ENCODE assay signal across 9 mouse cellular contexts in the genomic region with DNA sequence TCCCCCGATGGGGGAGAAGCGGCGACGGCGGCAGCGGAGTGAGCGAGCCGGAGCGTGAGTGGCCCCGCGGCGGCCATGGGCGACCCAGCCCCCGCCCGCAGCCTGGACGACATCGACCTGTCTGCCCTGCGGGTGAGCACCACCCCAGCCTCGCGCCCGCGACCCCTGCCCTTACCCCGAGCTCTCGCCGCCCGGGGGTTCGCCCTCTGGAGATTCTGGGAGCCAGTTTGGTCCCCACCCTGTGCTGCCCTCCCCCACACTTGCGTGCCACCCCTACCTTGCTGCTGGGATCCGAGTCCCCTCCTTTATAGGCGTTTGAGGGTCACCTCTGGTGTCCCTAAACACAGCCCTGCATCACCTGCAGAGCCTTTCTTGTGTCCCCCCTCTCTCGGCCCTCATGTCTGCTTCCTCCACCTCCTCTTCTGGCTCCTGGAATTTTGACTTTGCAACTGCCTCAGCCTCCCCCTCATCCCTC. TPM values are rescaled to one million over a fixed set of nuclear protein-coding genes. Genes with fewer than 3 reads are reported as not detected.
DNase-seq lines count a peak whose midpoint lies in the region; ATAC-seq and TF ChIP-seq lines count a peak whose summit lies in the region.
"Had no signal": no experiment of that assay in that cellular context is flagged by ENCODE, and none has a peak within 500 bp of the region (broad histone marks: within the 10 kb centered on the region; RNA-seq: fewer than 3 reads in every experiment).

No protein-coding gene starts in this region.

- peak overlapping the region; percentile 94 for H3K4me2 ChIP-seq in hindbrain, embryonic 13.5 days
- H3K4me2 ChIP-seq in midbrain, embryonic 14.5 days (ENCODE audit: low read length) = peak overlapping the region; percentile 88

- TF ChIP-seq CTCF in kidney, adult 2 months (conservative IDR thresholded peaks at IDR 0.05; ENCODE audit: insufficient read depth, insufficient read length, low read depth, low read length) = no peak
- no peak for TF ChIP-seq CTCF in bone marrow macrophage, adult 2 months (IDR thresholded peaks at IDR 0.05; ENCODE audit: low read depth, low read length)

- WGBS in kidney, adult 2 months = 0% methylated on average over 29 of the region's 31 CpGs
- WGBS in hindbrain, embryonic 13.5 days = 0% methylated on average over 8 of the region's 31 CpGs
- 1% methylated on average over 31 of the region's 31 CpGs for WGBS in midbrain, embryonic 14.5 days

- peak overlapping the region; percentile 84 for H3K27ac ChIP-seq in kidney, adult 2 months (ENCODE audit: insufficient read depth, low read depth, low read length)
- peak overlapping the region; percentile 73 for H3K27ac ChIP-seq in bone marrow macrophage, adult 2 months (ENCODE audit: insufficient read depth, low read depth, low read length)
- peak overlapping the region; percentile 91 for H3K27ac ChIP-seq in hindbrain, embryonic 13.5 days
- H3K27ac ChIP-seq in midbrain, embryonic 14.5 days (replicated peaks; ENCODE audit: low read depth, low read length) = peak overlapping the region; percentile 84

- no peak for TF ChIP-seq POLR2A in kidney, adult 2 months (IDR thresholded peaks at IDR 0.05; ENCODE audit: low read depth, low read length)
- TF ChIP-seq POLR2A in bone marrow macrophage, adult 2 months (IDR thresholded peaks at IDR 0.05; ENCODE audit: borderline replicate concordance, low read depth, low read length) = no peak

- peak overlapping the region; percentile 92 for H3K9ac ChIP-seq in hindbrain, embryonic 13.5 days
- peak overlapping the region; percentile 88 for H3K9ac ChIP-seq in midbrain, embryonic 14.5 days (replicated peaks; ENCODE audit: low read length)

- peak overlapping the region; percentile 86 for H3K4me3 ChIP-seq in kidney, adult 2 months (ENCODE audit: insufficient read depth, low read depth, low read length)
- peak overlapping the region; percentile 68 for H3K4me3 ChIP-seq in bone marrow macrophage, adult 2 months (ENCODE audit: insufficient read depth, low read length)
- peak overlapping the region; percentile 95 for H3K4me3 ChIP-seq in hindbrain, embryonic 13.5 days
- peak overlapping the region; percentile 89 for H3K4me3 ChIP-seq in midbrain, embryonic 14.5 days (replicated peaks; ENCODE audit: low read depth, low read length)

- H3K36me3 ChIP-seq in kidney, adult 2 months (ENCODE audit: control insufficient read depth, insufficient read depth, low read length) = no peaks in the 10 kb centered on the region
- H3K36me3 ChIP-seq in hindbrain, embryonic 13.5 days = peaks cover 2% of the 10 kb centered on the region; the same call in 1 of the 2 replicates
- H3K36me3 ChIP-seq in midbrain, embryonic 14.5 days (ENCODE audit: control insufficient read depth, insufficient read depth, low read length) = no peaks in the 10 kb centered on the region

- no peaks in the 10 kb centered on the region for H3K27me3 ChIP-seq in kidney, adult 2 months (replicated peaks; ENCODE audit: control insufficient read depth, insufficient read depth, low read length)
- no peaks in the 10 kb centered on the region for H3K27me3 ChIP-seq in hindbrain, embryonic 13.5 days
- H3K27me3 ChIP-seq in midbrain, embryonic 14.5 days (ENCODE audit: control insufficient read depth, insufficient read depth, low read length) = no peaks in the 10 kb centered on the region

- peak; percentile 49 for ATAC-seq in hindbrain, embryonic 13.5 days (ENCODE audit: low FRiP score)
- ATAC-seq in midbrain, embryonic 14.5 days (ENCODE audit: low FRiP score, low TSS enrichment) = no peak; the same call in none of the 2 replicates

- no peak for DNase-seq in kidney, adult 2 months
- no peak for DNase-seq in kidney, postnatal 10 days
- no peak for DNase-seq in midbrain, embryonic 14.5 days
- DNase-seq in adrenal gland, adult (ENCODE audit: inconsistent age in 2 of 2, low spot score in 1 of 2) = no peak
- no peak for DNase-seq in spleen, postnatal 36 days (ENCODE audit: low spot score in 2 of 2)
- no peak for DNase-seq in adrenal gland, adult 8-10 months

- no peaks in the 10 kb centered on the region for H3K9me3 ChIP-seq in hindbrain, embryonic 13.5 days
- H3K9me3 ChIP-seq in midbrain, embryonic 14.5 days (ENCODE audit: control insufficient read depth, low read length) = no peaks in the 10 kb centered on the region

- H3K4me1 ChIP-seq in kidney, adult 2 months (ENCODE audit: control insufficient read depth, insufficient read depth, low read length) = peaks cover 21% of the 10 kb centered on the region
- H3K4me1 ChIP-seq in bone marrow macrophage, adult 2 months (ENCODE audit: control insufficient read depth, insufficient read depth, low read length) = peaks cover 16% of the 10 kb centered on the region
- peaks cover 47% of the 10 kb centered on the region for H3K4me1 ChIP-seq in hindbrain, embryonic 13.5 days (replicated peaks)
- H3K4me1 ChIP-seq in midbrain, embryonic 14.5 days (ENCODE audit: control insufficient read depth, insufficient read depth, low read length) = peaks cover 26% of the 10 kb centered on the region

RNA-seq across cellular contexts. Expression of a gene that starts 0.4 kb away (rescaled TPM):
- polyA plus RNA-seq in kidney, adult 2 months (2012; rRNA removed) = 73.1 and 91.8 TPM in 2 replicates
- polyA plus RNA-seq in bone marrow macrophage, adult 2 months (2012; ENCODE audit: insufficient read depth, insufficient read length, missing spikeins) = 139 and 151 TPM in 2 replicates
- polyA plus RNA-seq in hindbrain, embryonic 13.5 days (2015; fragmentation: Nextera tagmentation; extraction: Ambion mirVana) = 14.2 and 15.3 TPM in 2 replicates
- polyA plus RNA-seq in midbrain, embryonic 14.5 days (2014; fragmentation: Nextera tagmentation; extraction: Ambion mirVana) = 18.5 and 20.4 TPM in 2 replicates
- total RNA-seq in adrenal gland, adult 8-10 months (2022) = 10 to 100 TPM; 50.6 to 90.5 (median 71.2) TPM

RNA-seq across cellular contexts. Expression of a gene that starts 23.2 kb away (rescaled TPM):
- 16.6 and 18.0 TPM in 2 replicates for polyA plus RNA-seq in kidney, adult 2 months (2012; rRNA removed)
- 58.4 and 60.9 TPM in 2 replicates for polyA plus RNA-seq in bone marrow macrophage, adult 2 months (2012; ENCODE audit: insufficient read depth, insufficient read length, missing spikeins)
- polyA plus RNA-seq in hindbrain, embryonic 13.5 days (2015; fragmentation: Nextera tagmentation; extraction: Ambion mirVana) = 9.0 and 10.1 TPM in 2 replicates
- 8.5 and 9.2 TPM in 2 replicates for polyA plus RNA-seq in midbrain, embryonic 14.5 days (2014; fragmentation: Nextera tagmentation; extraction: Ambion mirVana)
- 10 to 100 TPM in 2 of 4 experiments, 1 to 10 TPM in 2; 7.8 to 15.0 (median 11.2) TPM for total RNA-seq in adrenal gland, adult 8-10 months (2022)

RNA-seq across cellular contexts. Expression of a gene that starts 30.3 kb away (rescaled TPM):
- not detected in 2 replicates for polyA plus RNA-seq in kidney, adult 2 months (2012; rRNA removed)
- polyA plus RNA-seq in bone marrow macrophage, adult 2 months (2012; ENCODE audit: insufficient read depth, insufficient read length, missing spikeins) = not detected in 2 replicates
- not detected in 2 replicates for polyA plus RNA-seq in hindbrain, embryonic 13.5 days (2015; fragmentation: Nextera tagmentation; extraction: Ambion mirVana)
- polyA plus RNA-seq in midbrain, embryonic 14.5 days (2014; fragmentation: Nextera tagmentation; extraction: Ambion mirVana) = not detected in 2 replicates
- total RNA-seq in adrenal gland, adult 8-10 months (2022) = not detected
- total RNA-seq: layer of hippocampus, postnatal 14 days had no signal

RNA-seq across cellular contexts. Expression of a gene that starts 37.9 kb away (rescaled TPM):
- 335 and 398 TPM in 2 replicates for polyA plus RNA-seq in kidney, adult 2 months (2012; rRNA removed)
- polyA plus RNA-seq in bone marrow macrophage, adult 2 months (2012; ENCODE audit: insufficient read depth, insufficient read length, missing spikeins) = 141 and 151 TPM in 2 replicates
- polyA plus RNA-seq in hindbrain, embryonic 13.5 days (2015; fragmentation: Nextera tagmentation; extraction: Ambion mirVana) = 802 and 803 TPM in 2 replicates
- 744 and 849 TPM in 2 replicates for polyA plus RNA-seq in midbrain, embryonic 14.5 days (2014; fragmentation: Nextera tagmentation; extraction: Ambion mirVana)
- total RNA-seq in adrenal gland, adult 8-10 months (2022) = 100 to 1,000 TPM; 247 to 298 (median 278) TPM

RNA-seq across cellular contexts. Expression of a gene that starts 44.0 kb away (rescaled TPM):
- polyA plus RNA-seq in kidney, adult 2 months (2012; rRNA removed) = 2.8 and 3.3 TPM in 2 replicates
- not detected in 2 replicates for polyA plus RNA-seq in bone marrow macrophage, adult 2 months (2012; ENCODE audit: insufficient read depth, insufficient read length, missing spikeins)
- polyA plus RNA-seq in hindbrain, embryonic 13.5 days (2015; fragmentation: Nextera tagmentation; extraction: Ambion mirVana) = 0.25 and 0.29 TPM in 2 replicates
- polyA plus RNA-seq in midbrain, embryonic 14.5 days (2014; fragmentation: Nextera tagmentation; extraction: Ambion mirVana) = 0.42 and 0.64 TPM in 2 replicates
- total RNA-seq in adrenal gland, adult 8-10 months (2022) = not detected
- total RNA-seq: layer of hippocampus, postnatal 14 days had no signal
